Mouse (Mus musculus) CD4-positive, CD25-positive, alpha-beta regulatory T cell, adult 4 months (primary cell): ENCODE measurements around the gene Zfand3. TPM values are rescaled to one million over a fixed set of nuclear protein-coding genes. Genes with fewer than 3 reads are reported as not detected.

Experiments
- ATAC-seq: one replicate; pipeline ENCODE4 v1.8.0; 2017
- polyA plus RNA-seq, 2 experiments: library from polyadenylated mRNA; unstranded; fragments of 100-300 nt; shearing (Covaris generic); gene quantifications; one replicate each; pipeline ENCODE4 v1.2.1; 2017

Zfand3 gene
- polyA plus RNA-seq, 2 experiments from 2014 or later, result 14.6 to 24.5 TPM

DNA sequence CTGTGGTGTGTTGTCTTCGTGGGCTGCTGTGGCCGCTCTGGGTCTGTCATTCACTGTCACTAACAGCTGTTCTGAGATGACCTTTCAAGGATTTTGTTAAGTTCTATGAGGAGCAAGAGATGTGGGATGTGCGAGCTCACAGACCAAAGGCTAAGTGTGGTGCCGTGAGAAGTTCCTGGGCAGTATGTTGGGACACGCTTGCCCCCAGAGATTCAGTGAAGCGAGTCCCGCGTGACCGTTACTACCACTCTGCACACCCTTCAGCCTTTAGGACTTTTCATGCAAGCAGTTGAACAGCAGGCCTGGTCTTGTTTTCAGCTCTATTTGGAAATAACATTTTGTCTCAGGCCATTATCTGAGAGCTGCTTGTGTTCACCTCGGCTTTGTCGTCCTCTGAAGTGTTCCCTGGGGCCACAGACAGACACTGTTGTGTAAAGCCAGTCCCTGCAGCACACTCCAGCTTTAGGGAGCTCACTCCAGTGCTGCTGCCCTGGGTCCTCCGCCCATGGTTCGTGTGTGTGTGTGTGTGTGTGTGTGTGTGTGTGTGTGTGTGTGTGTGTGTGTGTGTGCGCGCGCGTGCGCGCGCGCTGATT, 191.2 kb downstream of the Zfand3 start:
- ATAC-seq, result no peak

DNA sequence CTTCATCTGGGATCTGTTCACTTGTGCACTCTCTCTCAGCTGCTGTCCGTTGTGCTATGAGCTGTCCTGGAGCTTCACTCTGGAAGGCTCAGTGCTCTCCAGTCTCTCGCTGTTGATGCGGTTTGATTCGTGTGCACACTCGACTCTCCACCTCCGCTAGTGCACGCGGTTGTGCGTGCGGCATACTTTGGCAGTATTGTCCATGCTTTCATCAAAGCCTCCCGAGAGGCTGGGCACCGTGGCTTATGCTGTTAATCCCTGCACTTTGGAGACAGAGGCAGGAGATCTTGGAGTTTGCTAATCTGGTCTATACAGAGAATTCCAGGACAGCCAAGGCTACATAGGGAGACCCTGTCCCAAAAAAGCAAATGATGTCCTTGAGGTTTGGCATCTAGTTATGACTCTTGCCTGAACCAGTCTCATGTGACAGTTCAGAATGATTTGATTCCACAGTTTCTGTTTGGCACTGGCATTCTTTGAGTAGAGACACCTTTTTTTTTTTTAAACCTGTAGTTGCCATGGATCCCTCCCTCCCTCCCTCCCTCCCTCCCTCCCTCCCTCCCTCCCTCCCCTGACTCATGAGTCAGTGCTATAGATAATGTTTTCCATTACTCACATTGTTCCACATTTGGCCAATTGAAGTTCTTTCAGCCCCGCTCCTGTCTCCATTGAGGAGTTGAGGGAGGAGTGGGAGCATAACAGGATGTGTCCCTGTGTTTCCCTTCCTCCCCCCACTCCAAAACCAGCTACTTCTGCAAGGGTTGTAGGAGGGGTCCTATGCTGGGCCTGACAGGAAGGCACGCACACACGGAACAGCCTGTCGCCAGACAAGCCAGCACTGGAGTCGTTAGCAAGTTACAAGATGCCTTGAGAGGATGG, 192.1 kb downstream of the Zfand3 start:
- peak; percentile 35 for ATAC-seq

DNA sequence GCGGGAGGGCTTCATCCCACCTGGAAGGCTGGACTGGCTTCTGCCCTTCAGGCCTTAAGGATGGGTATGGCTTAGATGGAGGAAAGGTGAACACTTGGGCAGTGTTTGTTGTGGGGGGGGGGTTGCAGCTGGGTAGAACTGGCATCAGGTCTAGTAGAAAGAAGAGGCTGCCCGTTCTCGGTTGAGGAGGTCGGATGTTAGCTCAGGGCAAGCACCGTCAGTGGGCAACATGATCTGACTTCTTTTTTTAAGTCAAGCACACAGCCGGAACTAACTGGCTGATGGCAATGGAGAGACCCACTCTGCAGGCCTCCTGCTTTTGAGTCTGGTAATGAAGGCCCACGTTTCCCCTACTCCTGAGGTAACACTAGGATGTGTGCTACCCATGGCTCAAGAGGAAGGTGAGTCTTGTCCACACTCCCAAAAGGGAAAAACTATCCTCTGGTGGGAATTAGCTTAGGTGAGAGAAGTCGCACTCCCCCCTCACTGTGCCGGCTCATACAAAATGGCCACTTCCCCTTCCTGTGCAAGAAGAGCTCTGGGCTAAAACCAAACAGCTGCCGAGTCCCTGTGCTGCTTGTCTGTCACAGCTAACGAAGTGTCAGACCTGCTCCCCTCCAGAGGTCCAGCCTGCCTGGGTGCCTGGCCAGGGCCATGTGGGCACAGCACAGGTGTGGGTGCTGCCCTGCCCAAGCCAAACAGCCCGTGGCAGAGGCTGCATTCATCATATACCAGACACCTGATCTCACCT, 192.9 kb downstream of the Zfand3 start:
- peak; percentile 66 for ATAC-seq

DNA sequence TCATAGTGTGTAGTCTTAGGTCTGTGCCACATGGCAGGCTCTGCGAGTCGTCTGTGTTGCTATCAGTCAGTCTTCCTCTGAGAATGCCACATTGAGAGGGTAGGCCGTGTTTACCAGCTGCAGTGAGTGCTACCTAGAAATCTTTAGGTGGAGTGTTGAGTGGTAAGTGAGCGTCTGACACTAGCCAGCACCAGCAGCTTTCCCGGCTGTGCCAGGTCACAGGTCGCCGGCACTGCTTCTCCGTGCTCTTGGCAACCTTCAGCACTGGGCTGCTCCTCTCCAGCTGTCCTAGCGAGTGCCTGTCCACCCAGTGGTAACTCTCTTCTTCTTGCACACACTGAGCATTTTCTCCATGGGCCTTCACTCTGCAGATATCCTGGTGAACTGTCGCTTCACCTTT, 193.9 kb downstream of the Zfand3 start:
- ATAC-seq, result no peak

DNA sequence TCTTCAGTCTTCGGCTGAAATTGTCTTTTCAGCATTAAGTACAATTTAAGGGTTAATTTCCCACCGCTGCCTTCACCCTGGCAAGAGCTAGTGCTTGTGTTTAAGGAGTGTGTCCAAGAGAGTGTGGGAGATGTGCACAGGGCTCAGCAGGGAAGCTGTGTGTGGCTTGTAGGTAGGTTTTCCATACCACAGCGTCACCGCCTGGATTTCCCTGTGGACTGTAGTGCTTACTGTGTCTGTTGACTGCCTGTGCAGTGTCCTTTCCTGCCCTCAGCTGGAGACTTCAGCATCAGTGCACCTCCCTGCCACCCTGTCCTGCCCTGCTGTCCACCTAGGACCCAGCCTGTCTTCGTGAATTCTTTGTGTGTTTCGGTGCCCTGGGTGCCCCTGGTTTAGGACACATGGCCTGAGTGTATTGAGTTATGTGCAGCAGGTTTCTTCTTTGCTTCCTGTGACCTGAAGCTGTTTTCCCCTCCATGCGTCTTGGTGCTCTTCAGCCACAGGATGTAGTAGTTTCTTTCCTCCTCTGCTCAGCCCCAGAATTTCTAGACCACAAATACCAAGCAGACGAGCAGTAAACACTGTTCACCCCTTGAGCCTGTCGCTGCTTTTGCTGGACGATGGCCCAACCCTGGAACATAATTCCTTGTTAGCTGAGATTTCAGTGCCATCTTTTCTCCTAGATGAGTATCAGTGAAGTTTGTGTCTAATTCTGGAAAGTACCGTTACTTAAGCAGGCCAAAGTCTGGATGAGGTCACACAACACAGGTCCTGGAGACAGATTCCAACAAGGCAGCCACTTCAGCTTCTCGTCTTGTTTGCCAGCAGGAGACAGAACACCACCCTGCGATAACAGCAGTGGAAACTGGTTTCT, 195.1 kb downstream of the Zfand3 start:
- ATAC-seq, result peak; percentile 46

DNA sequence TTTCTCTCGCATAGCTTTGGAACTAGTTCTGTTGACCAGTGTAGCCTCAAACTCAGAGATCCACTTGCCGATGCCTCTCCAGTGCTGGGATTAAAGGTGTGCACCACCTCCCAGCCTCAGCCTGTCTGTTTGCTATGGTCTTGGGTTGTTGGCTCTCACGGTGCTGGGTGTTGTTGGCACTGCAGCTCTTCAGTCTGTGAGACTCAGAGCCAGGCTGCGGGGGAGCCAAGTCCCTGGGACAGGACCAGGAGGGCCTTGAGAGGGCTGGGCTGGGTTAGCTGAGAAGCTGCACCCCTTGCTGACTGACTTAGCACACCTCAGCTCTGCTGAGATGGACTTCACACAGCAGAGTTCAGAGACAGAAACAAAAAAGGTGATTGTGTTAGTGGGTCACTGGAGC, 195.8 kb downstream of the Zfand3 start:
- ATAC-seq, result no peak

DNA sequence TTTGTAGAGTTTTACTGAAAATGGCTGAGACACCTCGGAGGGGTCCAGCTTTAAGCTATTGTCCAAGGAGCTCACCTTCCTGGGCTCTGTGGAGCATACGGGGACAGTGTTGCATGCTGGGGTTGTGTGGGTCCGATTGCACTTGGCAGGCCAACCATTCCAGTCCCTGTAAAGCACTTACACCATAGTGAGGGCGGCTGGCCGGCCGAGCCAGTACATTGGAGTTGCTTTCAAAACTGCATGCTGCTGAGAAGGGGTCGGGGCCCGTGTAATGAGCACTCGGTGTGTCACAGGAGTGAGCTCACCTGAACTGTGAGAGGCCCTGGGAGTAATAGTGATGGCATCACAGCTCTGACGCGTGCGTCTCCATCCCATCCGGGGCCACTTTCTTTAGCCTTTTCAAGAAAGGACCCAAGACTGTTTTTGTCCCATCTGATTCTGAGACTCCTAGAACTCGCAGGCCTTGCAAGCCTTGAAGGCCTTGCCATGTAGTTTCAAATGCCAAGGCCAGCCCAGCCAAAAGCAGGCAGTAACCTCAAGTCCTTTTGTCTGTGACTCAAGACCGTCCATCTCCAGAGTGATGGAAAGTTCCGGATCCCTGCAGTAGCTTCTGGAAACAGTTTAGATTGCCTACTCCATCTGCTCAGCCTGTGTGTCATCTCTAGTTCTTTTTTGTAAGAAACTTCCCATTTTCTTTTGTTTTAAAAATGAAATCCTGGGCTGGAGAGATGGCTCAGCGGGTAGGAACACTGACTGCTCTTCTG, 200.7 kb downstream of the Zfand3 start:
- ATAC-seq, result no peak

DNA sequence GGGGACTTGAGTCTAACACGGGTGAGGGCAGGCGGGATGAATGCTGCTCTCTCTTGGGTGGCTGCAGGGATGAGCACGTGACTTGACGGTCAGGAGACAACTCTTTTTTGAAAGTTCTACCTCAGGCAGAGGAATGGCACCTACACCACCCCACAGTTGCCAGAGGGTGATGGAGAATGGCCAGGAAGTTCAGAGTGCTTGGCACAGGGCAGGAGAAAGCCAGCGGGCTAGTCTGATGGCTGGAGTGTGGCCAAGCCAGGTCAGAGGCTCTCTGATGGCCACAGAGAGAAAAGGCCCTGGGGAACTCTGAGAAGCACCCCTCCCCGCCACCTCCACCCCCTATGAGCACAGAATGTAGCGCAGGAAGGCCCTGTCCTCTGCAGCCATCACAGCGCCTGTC, 205.7 kb downstream of the Zfand3 start:
- no peak for ATAC-seq

DNA sequence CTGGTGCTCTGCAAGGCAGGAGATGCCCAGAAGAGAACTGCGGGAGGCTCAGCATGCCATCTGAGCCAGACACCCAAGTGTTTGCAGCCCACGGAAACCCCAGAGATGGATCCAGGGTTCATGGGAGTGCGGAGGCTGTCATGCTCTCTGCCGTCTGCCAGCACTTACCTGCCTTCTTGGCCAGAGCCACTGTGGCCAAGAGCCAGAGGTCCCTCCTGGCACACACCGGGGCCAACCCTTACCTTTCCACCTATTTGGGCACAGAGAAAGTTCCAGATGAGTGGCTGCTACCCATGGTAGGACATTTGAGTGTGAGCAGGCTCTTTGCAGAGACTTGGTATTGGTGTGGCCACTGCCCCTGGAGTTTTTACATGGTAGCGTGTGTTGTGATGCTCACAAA, 206.4 kb downstream of the Zfand3 start:
- ATAC-seq, result no peak

DNA sequence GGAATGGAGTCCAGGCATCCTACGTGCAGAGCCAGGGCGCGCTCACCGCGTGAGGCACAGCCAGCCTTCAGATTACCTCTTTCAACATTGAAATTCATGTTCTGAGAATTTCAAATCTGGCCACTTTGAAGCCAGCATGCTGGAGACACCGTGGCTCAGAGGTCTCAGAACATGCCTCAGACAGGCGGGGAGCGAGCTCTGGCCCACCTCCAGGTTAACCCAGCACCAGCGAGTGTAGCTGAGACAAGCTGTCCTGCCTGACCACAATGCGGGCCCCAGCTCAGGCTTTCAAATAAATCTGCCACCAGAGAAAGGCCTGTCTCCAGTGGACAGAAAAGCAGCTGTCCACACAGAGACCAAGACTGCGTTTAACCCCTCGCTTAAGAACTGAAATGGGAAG, 208.1 kb downstream of the Zfand3 start:
- no peak for ATAC-seq

DNA sequence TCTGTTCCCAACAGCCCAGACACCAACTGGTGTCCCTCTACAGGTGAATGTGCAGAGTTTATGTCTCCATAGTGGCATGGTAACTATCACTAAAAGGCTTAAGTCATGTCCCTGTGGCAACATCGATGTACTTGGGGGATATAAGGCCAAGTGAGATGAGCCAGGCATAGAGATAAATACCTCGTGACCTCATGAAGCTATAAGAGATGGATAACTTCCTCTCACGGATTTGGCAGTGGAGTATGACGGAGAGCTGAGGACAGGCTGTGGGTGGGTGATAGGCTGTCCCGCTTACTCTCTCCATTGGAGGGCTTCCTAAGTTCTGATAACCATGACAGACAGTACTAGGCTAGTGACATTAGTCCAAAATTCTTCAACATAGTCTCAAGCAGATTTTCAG, 208.8 kb downstream of the Zfand3 start:
- no peak for ATAC-seq

DNA sequence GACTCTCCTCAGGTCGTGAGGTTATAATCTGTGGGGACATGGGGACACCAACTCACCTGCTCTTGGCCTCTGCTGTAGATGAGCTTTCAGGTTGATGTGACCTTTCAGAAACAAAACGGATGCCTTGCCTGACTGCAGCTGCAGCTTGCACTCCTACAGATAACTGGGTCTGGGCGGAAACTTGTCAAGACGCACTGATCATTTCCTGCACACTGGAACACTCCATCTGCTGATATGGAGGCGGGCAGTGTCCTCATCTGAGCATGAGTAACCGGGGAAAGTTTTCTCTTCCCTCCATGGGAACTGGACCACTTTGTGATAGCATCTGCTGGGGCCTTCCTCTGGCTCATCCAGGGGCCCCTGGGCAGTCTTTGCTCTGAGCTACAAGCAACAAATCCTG, 209.9 kb downstream of the Zfand3 start:
- ATAC-seq, result peak; percentile 83

DNA sequence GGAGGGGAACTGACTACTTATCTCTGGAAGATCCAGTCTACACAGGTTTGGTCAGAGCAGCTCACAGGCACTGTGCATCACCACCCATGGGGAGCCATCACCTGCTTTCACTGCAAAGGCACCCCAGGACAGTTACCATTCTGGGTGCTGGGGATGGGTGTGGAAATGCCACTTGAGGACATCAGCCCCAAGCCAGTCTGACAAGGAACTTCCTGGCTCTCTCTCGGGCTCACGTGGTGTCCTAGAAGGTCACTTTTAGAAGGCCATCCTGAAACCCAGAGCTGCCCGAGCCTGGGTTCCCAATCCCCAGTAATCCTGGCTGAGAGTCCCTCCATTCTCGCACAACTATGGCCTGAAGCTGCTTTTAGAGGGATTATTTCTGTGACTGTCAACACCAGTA, 211.2 kb downstream of the Zfand3 start:
- ATAC-seq, result no peak

DNA sequence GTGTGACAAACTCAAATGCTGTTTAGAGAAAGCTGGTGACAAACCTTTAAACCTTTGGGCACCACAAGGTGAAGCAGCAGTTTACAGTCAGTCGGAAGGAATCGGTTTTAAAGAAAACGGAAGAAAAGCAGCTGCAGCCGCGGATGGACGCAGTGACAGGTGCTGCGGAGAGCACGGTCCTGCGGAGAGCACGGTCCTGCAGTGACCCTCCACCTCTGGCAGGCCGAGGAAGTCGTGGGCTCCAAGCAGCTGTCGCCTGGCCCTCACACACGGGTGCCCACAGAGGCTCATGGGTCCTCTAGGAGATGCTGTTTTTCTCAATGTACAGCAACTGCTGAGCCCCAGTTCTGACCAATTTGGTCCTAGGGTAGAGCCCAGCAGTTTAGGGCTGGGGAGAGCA, 217.1 kb downstream of the Zfand3 start:
- no peak for ATAC-seq

DNA sequence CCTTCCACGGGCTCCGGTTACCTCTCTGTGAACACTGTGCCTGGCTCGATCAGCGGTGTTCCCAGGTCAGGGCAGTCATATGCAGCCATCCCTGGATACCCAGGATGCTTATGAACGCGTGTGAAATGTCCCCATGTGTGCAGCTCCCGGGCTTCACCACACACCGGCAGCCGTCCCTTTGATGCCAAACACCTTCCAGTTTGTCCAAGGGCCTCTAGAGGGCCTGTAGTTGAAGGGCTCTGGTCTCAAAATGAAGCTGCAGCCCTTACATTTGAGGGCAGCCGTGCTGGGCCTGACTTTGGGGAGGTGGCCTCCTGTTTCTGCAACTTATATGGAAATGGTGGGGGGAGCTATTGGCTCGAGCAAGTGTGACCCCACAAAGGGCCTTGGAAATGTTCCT, 217.8 kb downstream of the Zfand3 start:
- ATAC-seq, result no peak

DNA sequence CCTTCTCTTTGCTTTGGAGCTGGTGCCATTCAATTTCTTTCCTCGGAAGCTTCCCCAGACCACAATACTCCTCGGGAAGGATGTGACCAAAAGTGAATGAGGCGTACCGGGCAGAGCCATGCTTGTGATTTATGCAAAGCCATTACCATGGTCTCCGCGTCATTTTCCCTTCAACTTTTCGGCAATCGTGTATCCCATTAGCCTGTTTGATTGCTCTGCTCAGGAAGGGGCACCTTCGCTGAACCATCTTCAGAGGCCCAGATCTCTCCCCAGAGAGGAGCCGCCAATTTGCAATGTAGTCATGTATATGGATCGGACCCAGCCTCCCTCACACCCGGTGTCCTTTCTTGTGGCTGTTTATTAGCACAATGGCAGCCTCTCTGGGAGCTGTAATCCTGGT, 218.3 kb downstream of the Zfand3 start:
- ATAC-seq, result no peak

DNA sequence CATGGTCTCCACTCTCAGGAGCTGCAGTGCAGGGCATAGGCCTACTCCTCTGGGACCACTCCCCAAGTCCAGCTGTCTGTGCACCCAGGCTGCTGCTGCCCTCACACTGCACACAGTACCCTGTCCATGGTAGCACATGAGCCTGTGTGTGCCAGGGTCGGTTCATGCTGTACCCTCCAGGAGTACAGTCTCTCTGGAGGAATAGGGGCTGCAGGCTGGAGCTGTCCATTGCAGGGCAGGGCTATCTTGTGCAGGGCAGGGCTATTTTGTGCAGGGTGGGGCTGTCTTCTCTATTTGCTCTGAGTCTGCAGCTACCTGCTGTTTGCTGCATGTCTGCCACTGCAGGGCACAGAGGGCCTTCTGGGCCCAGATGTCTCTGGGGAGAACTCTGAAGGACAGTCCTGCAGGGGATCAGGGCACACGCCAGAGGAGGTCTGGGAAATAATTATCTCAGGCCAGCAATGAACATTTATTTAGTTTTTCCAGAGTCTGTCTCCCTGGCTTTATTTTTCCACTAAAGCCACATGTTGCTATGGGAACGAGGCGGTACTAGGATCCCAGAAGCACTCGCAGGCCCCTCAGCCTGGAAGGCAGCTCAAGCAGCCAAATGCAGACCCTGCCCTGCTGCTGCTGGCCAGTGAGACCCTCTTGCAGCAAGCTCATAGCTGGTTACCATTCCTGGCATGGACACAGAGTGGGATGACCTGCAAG, 220.7 kb downstream of the Zfand3 start:
- ATAC-seq, result no peak

DNA sequence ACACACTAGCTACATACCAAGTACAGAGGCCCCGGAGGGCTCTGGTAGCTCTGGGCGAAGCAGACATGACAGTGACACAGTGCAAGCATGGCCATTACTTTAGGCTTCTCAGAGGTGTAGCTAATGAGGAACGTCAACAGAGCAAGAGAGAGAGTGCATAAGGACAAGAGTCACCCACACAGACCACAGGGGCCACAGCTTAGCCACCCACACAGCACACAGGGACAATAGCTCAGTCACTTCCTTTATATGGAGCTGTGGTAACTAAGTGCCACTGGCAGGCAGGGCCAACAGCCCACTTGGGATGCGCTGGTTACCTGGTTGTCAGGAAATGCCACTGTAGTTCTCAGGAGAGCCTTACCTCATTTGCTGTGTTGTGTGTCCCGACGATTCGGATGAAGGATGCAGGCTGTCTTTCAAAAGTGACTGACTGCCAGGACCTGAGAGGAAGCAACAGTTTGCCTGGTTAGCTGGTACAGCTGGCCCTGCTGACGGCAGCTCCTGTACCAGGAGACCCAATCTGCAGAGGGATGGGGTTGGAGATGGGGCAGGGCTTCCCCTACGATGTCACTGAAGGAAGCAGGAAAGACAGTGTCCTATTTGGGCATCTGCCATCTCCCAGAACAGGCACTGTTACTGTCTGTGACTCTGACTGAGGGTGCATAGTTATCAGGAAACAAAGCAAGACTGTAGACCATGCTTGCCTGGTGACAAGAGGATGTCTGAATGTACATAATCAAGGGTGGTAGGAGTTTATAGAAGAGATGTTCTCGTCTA, 224.1 kb downstream of the Zfand3 start:
- ATAC-seq, result peak; percentile 39

DNA sequence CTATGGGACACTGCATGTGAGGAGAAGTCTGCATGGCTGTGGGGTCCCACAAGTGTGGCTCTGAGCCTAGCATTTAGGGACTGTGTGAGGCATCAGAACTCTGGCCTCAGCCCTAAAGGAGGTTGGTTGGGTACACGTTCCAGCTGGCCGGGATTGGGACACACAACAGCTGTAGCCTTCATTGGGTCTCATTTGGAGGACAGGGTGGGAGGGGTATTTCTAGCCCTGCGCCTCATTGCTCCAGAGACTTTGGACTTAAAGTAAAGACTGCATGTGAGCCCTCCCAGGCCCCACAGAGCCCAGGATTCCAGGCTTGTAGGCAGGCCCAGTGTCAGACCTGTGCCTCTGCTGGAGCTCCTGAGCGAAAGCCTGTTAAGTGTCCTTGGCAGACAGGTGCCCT, 225.9 kb downstream of the Zfand3 start:
- no peak for ATAC-seq

DNA sequence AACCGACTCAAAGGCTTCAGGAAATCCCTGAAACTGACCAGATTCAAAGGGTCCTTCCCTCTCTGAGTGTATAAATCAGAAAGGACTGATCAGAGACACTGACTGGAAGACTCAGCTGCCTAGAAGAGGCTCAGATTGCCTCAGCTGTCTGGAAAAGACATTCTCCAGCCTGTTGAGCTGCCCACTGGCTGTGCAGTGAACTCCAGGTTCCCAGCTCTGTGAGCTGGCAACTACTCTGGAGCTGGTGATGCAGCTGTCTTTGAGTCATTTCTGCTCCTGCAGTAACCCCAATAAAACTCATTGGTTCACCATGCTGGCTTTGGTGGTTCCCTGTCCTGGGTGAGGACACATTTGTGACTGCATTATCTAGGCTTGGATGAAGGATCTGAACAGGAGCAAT, 226.9 kb downstream of the Zfand3 start:
- ATAC-seq, result no peak
